Mouse (Mus musculus): ENCODE data around the gene Ccdc70. TPM values are rescaled to one million over a fixed set of nuclear protein-coding genes. Genes with fewer than 3 reads are reported as not detected.

The Ccdc70 gene
- polyA plus RNA-seq, 1 experiment: not detected

DNA sequence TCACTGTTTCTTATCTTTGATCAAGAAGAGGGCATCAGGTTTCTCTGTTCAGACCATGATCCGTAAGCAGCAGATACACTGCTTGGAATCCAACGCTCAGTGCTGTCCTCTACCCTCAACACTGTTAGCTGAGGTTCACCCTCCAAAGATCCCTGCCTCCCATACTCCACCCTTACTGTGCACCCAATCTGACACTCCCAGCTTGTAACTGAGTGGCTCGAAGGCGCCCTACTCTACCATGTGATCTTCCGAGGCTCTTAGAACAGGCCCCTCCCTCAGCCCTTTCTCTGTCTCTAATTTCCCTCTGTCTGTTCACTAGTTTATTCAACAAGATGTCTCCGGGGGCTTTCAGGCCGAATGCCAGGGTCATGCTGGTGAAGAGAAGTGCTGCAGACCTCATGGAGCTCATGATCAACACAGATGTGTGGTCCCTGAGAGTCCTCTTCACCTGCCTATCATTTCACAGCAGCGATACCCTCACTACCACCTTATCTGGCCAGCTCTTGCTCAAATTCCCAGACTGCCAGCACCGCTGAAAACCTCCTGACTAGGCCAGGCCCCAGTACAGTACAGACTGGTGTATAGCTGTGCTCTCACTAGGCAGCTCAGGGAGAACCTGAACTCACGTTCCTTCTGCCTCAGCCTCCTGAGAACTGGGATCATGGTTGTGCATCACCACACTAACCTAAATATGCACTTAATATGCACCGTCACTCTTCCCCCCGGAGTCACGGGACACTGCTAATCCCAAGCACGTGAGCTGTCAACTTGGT lies 35.4 kb downstream of the Ccdc70 start:
- no peak for DNase-seq
- WGBS: 78% methylated on average over 14 of the region's 14 CpGs
- Histone ChIP-seq H3K27ac (ENCODE audit: insufficient read depth, low read depth, low read length) (no peak overlapping the region), H3K36me3 (ENCODE audit: control insufficient read depth, insufficient read depth, low read length) (no peaks in the 10 kb centered on the region), H3K27me3 (replicated peaks; ENCODE audit: control insufficient read depth, insufficient read depth, low read length) (no peaks in the 10 kb centered on the region), H3K4me1 (ENCODE audit: control insufficient read depth, insufficient read depth, low read length) (no peaks in the 10 kb centered on the region), H3K4me3 (ENCODE audit: insufficient read depth, low read depth, low read length) (no peak overlapping the region)
- TF ChIP-seq POLR2A (IDR thresholded peaks at IDR 0.05; ENCODE audit: low read depth, low read length) (no peak), CTCF (conservative IDR thresholded peaks at IDR 0.05; ENCODE audit: insufficient read depth, insufficient read length, low read depth, low read length) (no peak)

DNA sequence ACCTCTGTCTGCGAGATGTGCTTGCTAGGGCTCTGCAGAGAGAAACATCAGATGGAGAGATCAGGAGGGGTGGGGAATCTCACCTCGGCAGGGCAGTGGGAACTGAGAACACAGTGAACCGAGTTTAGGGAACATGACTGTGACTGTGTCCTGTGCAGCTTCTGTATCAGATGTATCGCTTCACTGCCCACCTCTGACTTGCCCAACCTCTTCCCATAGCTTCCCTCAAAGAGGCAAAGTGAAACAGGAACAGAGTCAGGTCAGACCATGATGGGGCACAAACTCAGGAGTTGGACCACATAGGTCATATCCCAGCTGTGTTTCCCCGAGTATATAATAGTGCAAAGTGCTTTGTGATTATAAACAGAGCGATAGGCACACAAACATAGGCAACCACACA lies 36.8 kb downstream of the Ccdc70 start:
- TF ChIP-seq CTCF (conservative IDR thresholded peaks at IDR 0.05; ENCODE audit: insufficient read depth, insufficient read length, low read depth, low read length) (no peak), POLR2A (IDR thresholded peaks at IDR 0.05; ENCODE audit: low read depth, low read length) (no peak)
- WGBS: 58% methylated on average over 6 of the region's 6 CpGs
- Histone ChIP-seq H3K4me1 (ENCODE audit: control insufficient read depth, insufficient read depth, low read length) (no peaks in the 10 kb centered on the region), H3K27ac (ENCODE audit: insufficient read depth, low read depth, low read length) (no peak overlapping the region), H3K36me3 (ENCODE audit: control insufficient read depth, insufficient read depth, low read length) (no peaks in the 10 kb centered on the region), H3K27me3 (replicated peaks; ENCODE audit: control insufficient read depth, insufficient read depth, low read length) (no peaks in the 10 kb centered on the region), H3K4me3 (ENCODE audit: insufficient read depth, low read depth, low read length) (no peak overlapping the region)
- DNase-seq: no peak

DNA sequence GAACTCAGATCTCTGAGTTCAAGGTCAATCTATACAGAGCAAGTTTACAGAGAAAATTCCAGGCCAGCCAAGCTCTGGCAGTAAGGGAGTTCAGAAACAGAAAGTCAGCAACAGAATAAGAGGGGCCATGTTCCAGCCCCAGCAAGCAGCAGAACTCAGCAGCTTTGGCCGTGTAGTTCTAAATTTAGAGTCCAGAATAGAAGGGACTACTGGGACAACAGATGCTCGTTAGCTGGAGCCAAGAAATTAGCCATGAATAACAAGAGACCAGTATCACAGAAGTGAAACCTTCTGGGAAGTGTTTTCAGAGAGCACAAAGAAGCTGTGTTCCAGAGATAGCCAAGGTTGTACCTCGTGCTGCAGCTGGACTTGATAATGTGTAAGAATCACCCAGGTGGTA lies 39.8 kb downstream of the Ccdc70 start:
- Histone ChIP-seq H3K27ac (ENCODE audit: insufficient read depth, low read depth, low read length) (no peak overlapping the region), H3K4me3 (ENCODE audit: insufficient read depth, low read depth, low read length) (no peak overlapping the region), H3K36me3 (ENCODE audit: control insufficient read depth, insufficient read depth, low read length) (no peaks in the 10 kb centered on the region), H3K27me3 (replicated peaks; ENCODE audit: control insufficient read depth, insufficient read depth, low read length) (no peaks in the 10 kb centered on the region), H3K4me1 (ENCODE audit: control insufficient read depth, insufficient read depth, low read length) (no peaks in the 10 kb centered on the region)
- TF ChIP-seq CTCF (conservative IDR thresholded peaks at IDR 0.05; ENCODE audit: insufficient read depth, insufficient read length, low read depth, low read length): no peak
- no peak for TF ChIP-seq POLR2A (IDR thresholded peaks at IDR 0.05; ENCODE audit: low read depth, low read length)
- no peak for DNase-seq
- WGBS: 68% methylated on average over 3 of the region's 3 CpGs

DNA sequence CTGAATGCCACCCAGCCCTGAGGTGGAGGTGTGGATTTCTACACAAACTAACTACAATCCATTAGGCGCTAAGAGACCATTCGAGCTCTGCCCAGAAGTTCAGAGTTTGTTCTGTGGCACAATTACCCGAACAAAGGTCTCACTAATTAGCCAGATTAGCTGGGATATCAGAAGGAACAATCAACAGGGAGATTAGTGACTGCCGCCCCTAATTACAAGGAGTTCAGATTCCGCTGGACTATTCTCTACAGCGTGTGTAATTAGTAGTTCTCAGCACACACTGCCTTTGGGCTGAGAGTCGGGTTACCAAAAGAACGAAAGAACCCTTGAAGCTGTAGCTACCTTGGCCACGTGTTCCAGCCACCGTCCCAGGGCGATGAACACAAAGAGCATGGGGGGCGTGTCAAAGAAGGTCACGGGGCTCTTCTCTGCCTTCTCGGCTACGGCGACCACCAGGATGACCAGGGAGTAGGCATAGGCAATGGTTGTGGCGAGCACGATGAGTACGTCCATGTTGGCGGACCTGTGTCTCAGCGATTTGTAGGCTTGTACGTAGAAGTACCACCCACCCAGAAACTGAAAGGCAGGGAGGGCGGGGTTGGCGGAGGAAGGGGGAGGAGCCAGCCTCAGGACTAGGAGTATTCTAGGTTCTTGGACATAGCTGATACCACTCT lies 43.6 kb downstream of the Ccdc70 start:
- Histone ChIP-seq H3K4me3 (ENCODE audit: insufficient read depth, low read depth, low read length) (peak overlapping the region; percentile 16; the same call in 1 of the 2 replicates), H3K27me3 (replicated peaks; ENCODE audit: control insufficient read depth, insufficient read depth, low read length) (no peaks in the 10 kb centered on the region), H3K27ac (ENCODE audit: insufficient read depth, low read depth, low read length) (no peak overlapping the region), H3K4me1 (ENCODE audit: control insufficient read depth, insufficient read depth, low read length) (no peaks in the 10 kb centered on the region), H3K36me3 (ENCODE audit: control insufficient read depth, insufficient read depth, low read length) (no peaks in the 10 kb centered on the region)
- WGBS: 51% methylated on average over 24 of the region's 24 CpGs
- TF ChIP-seq POLR2A (IDR thresholded peaks at IDR 0.05; ENCODE audit: low read depth, low read length) (no peak), CTCF (conservative IDR thresholded peaks at IDR 0.05; ENCODE audit: insufficient read depth, insufficient read length, low read depth, low read length) (no peak)
- DNase-seq: no peak

DNA sequence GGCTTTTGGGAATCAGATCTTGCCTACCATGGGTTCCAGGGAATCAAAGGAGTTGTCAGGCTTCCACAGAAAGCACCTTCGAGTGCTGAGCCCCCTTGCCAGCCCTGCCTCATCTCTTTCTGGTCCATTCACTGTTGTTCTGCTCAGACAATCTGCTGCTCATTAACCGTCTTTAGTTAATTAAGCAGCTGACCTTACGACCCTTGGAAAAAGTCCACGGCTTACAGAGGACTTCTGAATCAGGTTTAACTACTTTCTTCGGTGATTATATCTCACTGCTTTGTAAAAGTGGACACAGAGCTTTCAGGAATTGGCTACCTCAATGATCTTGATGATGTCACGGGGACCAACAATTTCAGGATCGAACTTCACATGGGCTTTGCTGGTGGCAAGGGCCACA lies 48.2 kb downstream of the Ccdc70 start:
- Histone ChIP-seq H3K36me3 (ENCODE audit: control insufficient read depth, insufficient read depth, low read length) (no peaks in the 10 kb centered on the region), H3K27ac (ENCODE audit: insufficient read depth, low read depth, low read length) (no peak overlapping the region), H3K4me1 (ENCODE audit: control insufficient read depth, insufficient read depth, low read length) (no peaks in the 10 kb centered on the region), H3K27me3 (replicated peaks; ENCODE audit: control insufficient read depth, insufficient read depth, low read length) (no peaks in the 10 kb centered on the region), H3K4me3 (ENCODE audit: insufficient read depth, low read depth, low read length) (no peak overlapping the region)
- peak; percentile 78 for DNase-seq
- 51% methylated on average over 7 of the region's 7 CpGs for WGBS
- no peak for TF ChIP-seq POLR2A (IDR thresholded peaks at IDR 0.05; ENCODE audit: low read depth, low read length)
- TF ChIP-seq CTCF (conservative IDR thresholded peaks at IDR 0.05; ENCODE audit: insufficient read depth, insufficient read length, low read depth, low read length): no peak

DNA sequence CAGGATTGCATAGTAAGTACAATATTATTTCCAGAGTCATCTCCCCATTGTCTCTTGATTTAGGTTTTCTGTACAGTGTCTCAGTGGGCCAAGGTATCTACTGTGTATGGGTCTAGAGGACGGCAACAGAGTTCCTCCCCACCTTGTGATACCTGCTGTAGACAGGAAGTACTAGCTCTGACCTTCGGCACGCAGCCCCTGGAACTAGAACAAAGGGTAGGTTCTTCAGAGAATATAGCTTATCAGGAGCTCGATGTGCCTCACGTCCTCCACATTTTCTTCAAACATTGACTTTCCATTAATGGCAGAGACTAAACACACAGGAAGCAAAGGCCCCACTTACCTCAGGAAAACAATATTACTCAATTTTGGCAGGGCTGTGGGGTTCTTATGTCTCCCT lies 49.9 kb downstream of the Ccdc70 start:
- Histone ChIP-seq H3K27me3 (replicated peaks; ENCODE audit: control insufficient read depth, insufficient read depth, low read length) (no peaks in the 10 kb centered on the region), H3K4me3 (ENCODE audit: insufficient read depth, low read depth, low read length) (no peak overlapping the region), H3K36me3 (ENCODE audit: control insufficient read depth, insufficient read depth, low read length) (no peaks in the 10 kb centered on the region), H3K27ac (ENCODE audit: insufficient read depth, low read depth, low read length) (no peak overlapping the region), H3K4me1 (ENCODE audit: control insufficient read depth, insufficient read depth, low read length) (no peaks in the 10 kb centered on the region)
- WGBS: 80% methylated on average over 5 of the region's 5 CpGs
- no peak for DNase-seq
- TF ChIP-seq POLR2A (IDR thresholded peaks at IDR 0.05; ENCODE audit: low read depth, low read length): no peak

DNA sequence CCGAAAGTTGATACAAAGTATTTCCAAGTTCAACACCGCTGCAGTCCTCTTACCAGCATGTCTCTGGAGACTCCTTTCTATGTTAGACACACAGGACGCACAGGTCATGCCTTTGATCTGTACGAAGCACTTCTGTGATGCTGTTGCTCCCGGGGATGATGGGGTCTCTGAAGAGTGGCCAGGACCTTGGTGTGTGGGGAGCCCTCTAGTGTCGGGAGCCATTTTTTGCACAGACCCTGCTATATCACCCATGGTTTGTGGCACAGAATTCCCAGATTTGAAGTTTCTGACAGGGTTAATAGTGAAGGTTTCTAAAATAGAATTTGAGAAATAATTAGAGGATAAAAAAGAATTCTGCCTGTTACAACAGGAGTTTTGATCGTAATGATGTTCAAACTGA lies 52.7 kb downstream of the Ccdc70 start:
- no peak overlapping the region for H3K27ac ChIP-seq (ENCODE audit: insufficient read depth, low read depth, low read length)
- DNase-seq: no peak
- no peaks in the 10 kb centered on the region for H3K4me1 ChIP-seq (ENCODE audit: control insufficient read depth, insufficient read depth, low read length)
- no peaks in the 10 kb centered on the region for H3K36me3 ChIP-seq (ENCODE audit: control insufficient read depth, insufficient read depth, low read length)
- H3K4me3 ChIP-seq (ENCODE audit: insufficient read depth, low read depth, low read length): no peak overlapping the region
- 53% methylated on average over 7 of the region's 7 CpGs for WGBS
- H3K27me3 ChIP-seq (replicated peaks; ENCODE audit: control insufficient read depth, insufficient read depth, low read length): no peaks in the 10 kb centered on the region
- no peak for TF ChIP-seq CTCF (conservative IDR thresholded peaks at IDR 0.05; ENCODE audit: insufficient read depth, insufficient read length, low read depth, low read length)

Other genes starting within 250 kb of the Ccdc70 start
- gene Defa24, start 235.3 kb upstream of the Ccdc70 start, polyA plus RNA-seq (2012; rRNA removed): not detected in 2 replicates
- not detected in 2 replicates for gene Defb50, start 146.2 kb upstream of the Ccdc70 start, polyA plus RNA-seq (2012; rRNA removed)
- 1.5 and 2.4 TPM in 2 replicates for gene Defb2, start 129.8 kb upstream of the Ccdc70 start, polyA plus RNA-seq (2012; rRNA removed)
- gene Defb10, start 110.9 kb upstream of the Ccdc70 start, polyA plus RNA-seq (2012; rRNA removed): not detected in 2 replicates
- gene Defb9, start 84.4 kb upstream of the Ccdc70 start, polyA plus RNA-seq (2012; rRNA removed): not detected in 2 replicates
- 3.6 and 3.9 TPM in 2 replicates for gene Defb11, start 63.4 kb upstream of the Ccdc70 start, polyA plus RNA-seq (2012; rRNA removed)
- not detected in 2 replicates for gene Defb15, start 37.1 kb upstream of the Ccdc70 start, polyA plus RNA-seq (2012; rRNA removed)
- not detected in 2 replicates for gene Defb35, start 31.4 kb upstream of the Ccdc70 start, polyA plus RNA-seq (2012; rRNA removed)
- gene Defb13, start 23.0 kb upstream of the Ccdc70 start, polyA plus RNA-seq (2012; rRNA removed): not detected in 2 replicates
- 0.05 TPM in 1 of 2 replicates, not detected in the other for gene Fam90a1a, start 11.1 kb upstream of the Ccdc70 start, polyA plus RNA-seq (2012; rRNA removed)
- 1.1 and 1.4 TPM in 2 replicates for gene Atp7b, start 90.5 kb downstream of the Ccdc70 start, polyA plus RNA-seq (2012; rRNA removed)
- 3.6 and 5.7 TPM in 2 replicates for gene Alg11, start 90.9 kb downstream of the Ccdc70 start, polyA plus RNA-seq (2012; rRNA removed)
- 0.59 and 0.65 TPM in 2 replicates for gene Nek5, start 155.3 kb downstream of the Ccdc70 start, polyA plus RNA-seq (2012; rRNA removed)
- 1.6 and 1.7 TPM in 2 replicates for gene Nek3, start 196.7 kb downstream of the Ccdc70 start, polyA plus RNA-seq (2012; rRNA removed)
- gene Ckap2, start 216.0 kb downstream of the Ccdc70 start, polyA plus RNA-seq (2012; rRNA removed): 0.38 and 0.64 TPM in 2 replicates
- 12.0 and 15.0 TPM in 2 replicates for gene Vps36, start 223.0 kb downstream of the Ccdc70 start, polyA plus RNA-seq (2012; rRNA removed)